Mouse (Mus musculus): ENCODE measurements around the gene Fam173b.

DNA sequence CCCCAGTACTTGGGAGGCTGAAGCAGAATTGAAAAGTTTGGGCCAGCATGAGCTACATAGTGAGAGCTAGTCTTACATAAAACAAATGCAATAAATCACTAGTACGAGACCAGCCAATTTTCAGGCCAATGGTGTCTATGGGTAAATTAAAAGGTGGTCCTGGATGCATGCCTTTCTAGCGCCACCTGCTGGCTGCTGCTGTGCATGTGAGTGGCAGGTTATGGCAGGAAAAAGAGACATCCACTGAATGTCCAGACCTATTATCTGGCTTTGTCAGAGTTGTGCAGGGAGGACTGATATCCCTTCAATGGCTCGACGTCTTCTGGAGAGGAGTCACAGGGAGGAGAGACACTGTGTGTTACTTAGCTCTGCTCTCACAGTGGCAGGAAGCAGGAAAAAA lies 15.1 kb upstream of the Fam173b start:
- TF ChIP-seq CTCF (IDR thresholded peaks at IDR 0.05; ENCODE audit: control insufficient read depth, insufficient read depth, insufficient read length): peak; percentile 95
- no peak for TF ChIP-seq USF1 (IDR thresholded peaks at IDR 0.05; ENCODE audit: low read depth)
- no peak for TF ChIP-seq MAX (IDR thresholded peaks at IDR 0.05)
- no peak for TF ChIP-seq CEBPB (IDR thresholded peaks at IDR 0.05; ENCODE audit: low read depth)
- TF ChIP-seq MYOD1 (IDR thresholded peaks at IDR 0.05; ENCODE audit: control insufficient read depth, insufficient read length, low read depth): no peak

Measured in C2C12 (cell line).